Mouse (Mus musculus) erythroblast, adult 5-6 weeks (primary cell): Measurements from ENCODE around the gene Kdm2b. TPM values are rescaled to one million over a fixed set of nuclear protein-coding genes. Genes with fewer than 3 reads are reported as not detected.

Experiments used
- ATAC-seq: replicated peaks from 2 replicates; pipeline ENCODE4 v1.8.0; 2016; ENCODE audit warnings: moderate number of reproducible peaks, mild to moderate bottlenecking, moderate TSS enrichment, inconsistent platforms; ENCODE audit not compliant: poor library complexity, low FRiP score, severe bottlenecking
- total RNA-seq, 2 experiments: library from RNA; stranded (forward) in 1 of 2; stranded (reverse) in 1 of 2; fragments of 150-400 nt in 1 of 2; fragments of 200-764, 138-1000 nt in 1 of 2; gene quantifications; 2 replicates each; pipeline versions ENCODE4 v1.2.3 to v1.2.4; 2015 to 2017; ENCODE audit warnings: low replicate concordance in 2 of 2

Gene Kdm2b
- total RNA-seq, 2 experiments from 2014 or later = 7.5 to 28.3 TPM

DNA sequence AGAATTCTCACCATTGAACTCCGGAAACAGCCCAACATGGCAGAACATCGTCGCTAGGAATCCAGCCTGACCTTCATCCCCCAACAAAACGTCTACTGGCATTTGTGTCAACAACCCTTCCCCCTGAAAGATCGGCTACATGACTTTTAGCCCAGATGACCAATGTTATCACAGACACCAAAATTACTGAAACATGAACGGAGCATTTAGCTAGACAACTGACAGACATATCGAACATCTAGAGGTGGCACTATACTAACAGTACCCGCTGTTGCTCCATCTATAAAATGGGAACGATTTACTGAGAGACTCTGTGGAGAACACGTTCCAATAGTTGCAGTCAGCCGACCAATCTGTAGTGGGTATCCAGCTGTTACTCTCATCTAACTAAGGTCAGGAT is 88.4 kb downstream of the Kdm2b start:
- ATAC-seq = no peak

DNA sequence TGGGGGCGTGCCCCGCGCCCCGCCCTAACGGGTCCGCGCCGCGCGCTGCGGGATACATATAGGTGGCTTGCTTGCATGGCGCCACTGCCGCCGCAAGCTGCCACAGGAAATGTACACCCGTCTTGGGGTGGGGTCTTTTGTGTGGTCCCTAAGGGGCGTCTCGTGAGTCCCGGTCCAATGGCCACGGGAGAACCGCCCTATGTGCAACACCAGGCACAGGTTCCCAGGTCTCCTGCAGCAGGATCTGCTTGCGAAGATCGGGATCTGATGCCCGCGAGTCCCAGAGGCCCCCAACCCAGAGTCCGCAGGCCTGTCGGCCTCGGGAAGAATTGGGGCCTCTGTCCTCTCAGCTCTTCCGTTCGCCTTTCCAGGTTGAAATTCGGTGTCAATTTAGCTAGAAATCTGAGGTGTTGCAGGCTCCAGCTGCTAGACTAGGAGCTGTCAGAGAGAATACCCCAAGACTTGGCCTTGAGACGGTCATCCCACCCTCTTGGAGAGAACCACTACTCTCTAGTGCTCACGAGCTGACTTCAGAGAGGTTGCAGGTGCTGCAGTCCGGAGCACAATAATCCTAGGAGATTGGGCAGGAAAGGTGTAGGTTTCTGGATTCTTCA is 89.0 kb downstream of the Kdm2b start:
- ATAC-seq = no peak

DNA sequence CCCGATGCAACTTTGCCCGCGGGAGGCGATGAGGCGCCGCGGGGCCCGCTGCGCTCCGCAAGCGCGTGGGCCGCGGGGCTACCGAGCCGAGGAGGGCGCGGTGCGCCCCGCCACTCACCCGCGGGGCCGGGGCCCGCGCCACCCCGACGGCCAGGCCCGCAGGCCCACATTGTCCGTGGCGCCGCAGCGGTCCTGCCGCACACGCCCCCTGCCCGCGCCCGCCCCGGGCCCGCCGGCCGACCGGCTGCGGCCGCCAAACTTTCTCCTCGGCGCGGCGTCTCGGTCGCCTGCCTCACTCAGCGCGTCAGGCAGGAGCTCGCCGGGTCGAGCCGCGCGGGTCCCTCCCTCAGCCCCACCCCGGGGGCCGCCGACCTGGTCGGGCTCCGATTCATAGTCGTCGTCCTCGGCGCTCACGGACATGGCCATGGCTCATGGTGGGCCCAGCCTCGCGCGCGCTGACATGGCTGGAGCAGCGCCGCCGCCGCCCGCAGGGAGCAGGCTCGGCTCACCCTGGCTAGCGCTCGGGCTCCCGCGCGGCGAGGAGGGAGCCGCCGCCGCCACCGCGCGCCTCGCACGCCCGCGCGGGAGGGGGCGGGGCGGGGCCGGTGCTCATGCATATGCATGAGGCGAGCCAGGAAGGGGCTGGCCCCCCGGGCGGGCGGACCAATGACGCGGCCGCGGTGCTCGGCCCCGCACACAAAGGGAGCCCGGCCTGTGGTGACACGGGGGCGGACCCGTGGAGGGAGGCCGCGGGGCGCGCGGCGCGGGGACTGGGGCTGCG is 89.7 kb downstream of the Kdm2b start:
- ATAC-seq = peak; percentile 81

DNA sequence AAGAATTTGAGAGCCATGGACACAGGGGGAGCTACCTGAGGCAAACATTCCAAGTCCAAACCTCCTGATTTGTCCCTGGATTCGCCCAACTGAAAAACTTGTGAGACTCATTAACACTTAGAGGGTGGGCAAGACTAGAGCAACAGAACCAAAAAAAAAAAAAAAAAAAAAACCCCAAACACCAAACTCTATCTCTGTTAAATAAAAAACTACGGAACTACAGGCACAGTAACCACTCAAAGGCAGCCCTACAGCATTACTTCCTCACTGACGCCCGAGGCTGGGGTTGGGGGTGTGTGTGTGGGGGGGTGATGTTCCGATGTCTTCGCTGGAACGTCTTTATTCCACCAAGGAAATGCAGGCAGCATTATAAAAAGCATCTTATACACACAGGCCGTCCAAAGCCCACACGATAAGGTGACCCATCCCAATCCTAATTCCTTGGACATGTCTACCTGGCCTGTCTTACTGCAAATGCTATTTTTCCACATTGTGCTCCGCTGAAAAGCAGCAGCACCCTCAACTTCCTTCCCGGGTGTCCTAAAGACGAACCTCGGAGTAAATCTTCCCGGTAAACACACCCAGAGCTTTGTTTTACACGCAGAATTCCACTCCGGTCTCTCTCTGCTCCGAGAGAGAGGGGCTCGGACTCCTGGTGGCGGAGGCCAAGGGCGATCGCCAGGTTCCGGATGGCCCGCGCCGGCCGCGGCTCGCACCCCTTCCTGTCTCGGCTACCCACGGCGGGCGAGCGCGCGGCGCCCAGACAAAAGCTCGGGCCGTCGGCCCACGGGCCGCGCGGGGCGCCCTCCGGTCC is 90.5 kb downstream of the Kdm2b start:
- no peak for ATAC-seq

GRCm38 (mm10) chr5:122898153-122898552 is 91.5 kb downstream of the Kdm2b start:
- ATAC-seq = no peak

DNA sequence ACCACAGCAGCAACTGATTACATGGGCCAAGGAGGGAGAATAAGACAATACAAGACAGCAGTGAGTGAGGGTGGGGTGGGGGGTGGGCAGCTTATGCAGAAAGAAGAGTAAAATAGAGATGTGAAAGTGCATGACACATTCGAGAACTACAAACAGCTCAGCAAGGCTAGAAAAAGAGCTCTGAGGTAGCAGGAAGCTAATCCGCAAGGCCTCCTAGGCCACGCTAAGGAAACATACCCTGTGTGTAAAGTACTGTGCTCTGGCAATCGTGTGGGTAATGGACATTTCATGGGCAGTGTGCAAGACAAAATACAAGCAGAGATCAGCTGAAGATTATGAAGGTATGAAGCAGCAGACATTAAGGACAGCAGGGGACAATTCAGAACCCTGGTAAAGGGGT is 94.8 kb downstream of the Kdm2b start:
- ATAC-seq = no peak

DNA sequence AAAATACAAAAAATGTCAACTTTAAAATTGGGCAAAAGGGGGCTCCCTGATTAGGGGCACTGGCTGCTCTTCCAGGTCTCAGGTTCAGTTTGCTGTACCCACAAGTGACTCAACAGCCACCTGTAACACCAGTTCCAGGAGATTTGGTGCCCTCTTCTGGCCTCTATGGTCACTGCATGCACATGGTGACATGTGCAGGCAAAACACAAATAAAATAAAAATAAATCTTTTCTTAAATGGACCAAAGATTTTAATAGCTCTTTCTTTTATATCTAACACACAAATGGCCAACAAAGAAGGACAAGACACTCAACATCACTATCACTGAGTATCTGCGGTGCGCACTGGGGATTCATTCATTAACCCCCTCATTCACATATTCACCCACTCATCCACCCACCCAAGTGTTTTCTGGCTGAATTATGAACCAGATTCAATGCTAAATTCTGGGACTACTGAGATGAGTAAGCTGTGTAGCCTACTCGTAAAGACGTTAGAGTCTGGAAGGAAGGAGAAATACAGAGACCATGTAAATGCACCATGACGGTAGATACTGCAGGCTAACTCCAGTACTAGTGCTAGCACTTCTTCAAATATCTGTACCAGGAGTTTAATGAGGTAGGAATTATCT is 95.5 kb downstream of the Kdm2b start:
- peak; percentile 86 for ATAC-seq

DNA sequence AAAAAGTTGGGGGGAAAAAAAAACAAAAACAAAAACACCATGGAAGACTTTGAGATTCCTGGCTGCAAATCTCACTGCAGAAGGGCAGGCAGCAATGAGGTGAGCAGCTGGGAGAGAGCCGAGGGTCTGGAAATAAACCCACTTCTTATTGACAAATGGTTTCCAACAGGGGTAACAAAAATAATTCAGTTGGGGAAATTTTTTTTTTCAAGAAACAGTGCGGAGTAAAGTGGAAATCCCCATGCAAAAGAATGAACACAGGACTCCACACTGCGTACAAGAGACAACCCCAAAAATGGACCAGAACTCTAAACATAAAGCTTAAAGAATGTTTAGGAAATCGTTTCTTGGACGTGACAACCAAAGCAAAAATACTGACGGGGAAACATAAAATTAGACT is 96.4 kb downstream of the Kdm2b start:
- ATAC-seq = no peak

GRCm38 (mm10) chr5:122890396-122890795 is 99.2 kb downstream of the Kdm2b start:
- no peak for ATAC-seq

DNA sequence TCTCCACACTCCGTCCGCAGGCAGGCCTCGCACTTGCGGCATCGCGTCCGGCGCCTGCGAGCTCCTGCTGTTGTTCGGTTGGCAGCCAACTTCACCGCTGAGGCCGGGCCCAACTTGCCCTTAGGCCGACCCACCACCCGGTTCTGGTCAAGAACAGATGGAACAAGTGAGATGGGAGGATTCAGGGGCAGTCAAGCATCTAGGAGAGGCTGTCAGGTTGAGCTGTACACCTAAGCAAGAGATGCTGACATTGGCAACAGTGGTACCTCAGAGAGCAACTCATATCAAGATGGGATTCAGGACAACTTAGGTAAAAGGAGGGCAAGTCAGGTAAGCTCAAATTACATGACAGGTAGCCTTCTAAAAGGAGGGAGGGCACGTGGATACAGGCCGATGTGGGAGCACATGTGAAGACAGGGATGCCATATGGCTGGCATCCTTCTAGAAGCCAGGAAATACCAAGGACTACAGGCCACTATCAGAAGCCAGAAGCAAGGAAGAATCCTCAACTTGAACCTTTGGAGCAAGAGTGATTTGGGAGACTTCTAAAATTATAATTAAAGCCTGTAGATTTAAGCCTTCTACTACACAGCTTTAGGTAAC is 100.9 kb downstream of the Kdm2b start:
- no peak for ATAC-seq

DNA sequence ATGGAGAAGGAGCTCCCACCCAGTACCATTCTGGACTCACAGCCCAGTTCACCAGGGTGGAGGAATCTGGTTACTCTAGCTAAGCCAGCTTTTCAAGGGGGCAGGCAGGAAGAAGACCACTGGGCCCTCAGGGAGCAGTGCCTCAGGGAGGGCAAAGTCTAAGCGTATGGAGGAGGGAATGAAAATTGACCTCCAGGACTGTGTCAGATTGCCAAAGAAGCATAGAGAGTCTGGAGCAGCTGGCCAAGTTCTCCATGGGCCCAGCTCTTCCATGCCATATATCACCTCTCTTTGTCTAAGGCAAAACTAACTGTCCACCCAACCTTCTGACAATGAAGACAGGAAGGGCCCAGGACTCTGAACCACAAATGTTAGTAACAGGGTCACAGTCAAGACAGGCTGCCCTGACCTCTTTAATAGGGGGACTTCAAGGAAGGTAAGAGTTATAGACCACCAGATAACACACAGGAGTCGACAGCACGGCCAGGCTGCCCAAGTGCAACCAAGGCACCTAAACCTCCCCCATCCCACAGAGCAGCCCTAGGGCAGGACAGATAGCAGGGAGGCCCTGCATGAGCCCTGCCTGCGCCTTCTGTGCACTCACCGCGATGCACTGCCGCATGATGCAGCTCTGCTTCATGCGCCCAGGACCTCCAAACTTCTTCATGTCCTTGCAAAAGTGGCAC is 101.6 kb downstream of the Kdm2b start:
- ATAC-seq = no peak

DNA sequence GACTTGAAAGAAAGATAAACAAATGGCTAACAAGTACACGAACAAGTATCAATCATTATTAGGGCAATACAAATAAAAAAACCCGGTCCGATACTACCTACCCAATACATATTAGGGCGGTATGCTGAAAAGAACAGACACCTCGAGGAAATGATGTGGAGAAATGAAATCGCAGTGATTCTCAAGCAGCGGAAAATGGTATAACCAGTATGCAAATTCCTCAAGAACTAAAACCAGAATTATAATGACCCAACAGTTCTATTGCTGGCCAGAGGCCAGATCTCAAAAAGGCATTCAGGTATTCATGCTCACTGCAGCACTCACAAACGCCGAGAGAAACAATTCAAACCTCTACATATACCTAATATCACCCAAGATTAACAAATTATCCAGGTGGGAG is 102.6 kb downstream of the Kdm2b start:
- no peak for ATAC-seq

DNA sequence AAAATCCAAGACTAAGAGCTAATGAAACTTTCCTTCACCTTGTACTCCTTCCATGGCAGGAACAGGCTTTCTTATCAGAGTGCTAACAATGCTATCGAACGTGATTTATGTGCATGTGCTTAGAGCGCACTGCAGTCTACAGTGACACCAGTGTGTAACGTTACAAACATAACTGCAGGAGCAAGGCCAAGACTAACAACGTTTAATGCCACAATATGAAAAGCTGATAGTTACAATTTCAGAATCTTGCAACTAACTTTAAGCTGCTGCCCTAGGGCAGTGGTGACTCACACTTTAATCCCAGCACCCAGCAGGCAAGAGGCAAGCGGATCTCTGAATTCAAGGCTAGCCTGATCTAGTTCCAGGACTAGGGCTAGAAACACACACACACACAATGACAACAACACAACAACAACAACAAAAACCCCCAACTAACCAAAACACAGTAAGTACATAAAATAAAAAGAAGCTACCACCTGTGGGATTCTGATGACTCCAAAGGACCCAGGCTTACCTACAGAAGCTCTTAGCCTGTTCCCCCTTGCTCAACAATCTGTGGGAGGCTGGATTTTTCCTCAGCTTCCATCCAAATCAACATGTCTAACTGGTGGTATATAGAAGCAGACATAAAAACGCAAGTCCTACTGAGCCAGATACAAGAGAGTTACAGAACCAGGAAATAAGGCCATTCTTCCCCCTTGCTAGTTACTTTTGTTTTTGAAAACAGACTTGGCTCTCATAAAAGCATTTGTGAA is 104.9 kb downstream of the Kdm2b start:
- no peak for ATAC-seq

- ATAC-seq = no peak
Measured at GRCm38 (mm10) chr5:122883652-122884235, 105.9 kb downstream of the Kdm2b start.

DNA sequence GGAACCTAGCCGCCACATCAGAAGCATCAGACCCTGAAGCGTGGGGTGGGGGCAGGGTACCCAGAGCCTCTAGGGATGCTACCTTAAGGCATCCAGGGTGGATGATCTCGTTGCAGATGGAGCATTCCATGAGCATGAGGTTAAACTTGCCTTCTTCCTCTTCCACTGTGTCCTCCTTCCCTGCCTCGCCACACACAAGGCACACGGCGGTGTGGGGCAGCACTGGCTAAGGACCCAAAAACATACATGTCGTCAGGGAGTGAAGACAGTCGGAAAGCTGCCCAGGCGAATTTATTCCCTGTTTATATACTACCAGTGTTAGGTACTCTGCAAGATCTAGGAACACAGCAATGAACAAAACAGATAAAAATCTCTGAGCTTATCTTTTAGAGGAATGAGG is 106.4 kb downstream of the Kdm2b start:
- ATAC-seq = no peak

GRCm38 (mm10) chr5:122882256-122883050 is 107.2 kb downstream of the Kdm2b start:
- ATAC-seq = no peak

DNA sequence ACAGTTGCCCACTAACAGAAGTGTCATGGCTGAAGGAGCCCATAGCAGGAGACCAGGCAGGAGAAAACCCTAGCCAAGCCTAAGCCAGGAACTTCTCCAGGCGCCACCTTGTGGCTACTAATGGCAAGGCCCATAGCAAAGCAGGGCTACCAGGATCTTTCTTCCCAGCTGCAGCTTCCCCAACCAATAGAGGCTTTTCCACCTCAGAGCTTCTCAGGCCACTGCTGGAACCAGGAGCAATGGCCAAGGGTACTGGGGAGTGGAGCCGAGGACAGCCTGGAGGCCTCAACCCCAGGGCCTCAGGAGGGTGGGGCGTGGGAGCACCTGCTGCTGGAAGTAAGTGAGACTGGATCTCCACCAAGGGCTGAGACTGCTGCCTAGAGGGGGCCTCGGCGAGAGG is 108.3 kb downstream of the Kdm2b start:
- peak; percentile 82 for ATAC-seq
